Mouse (Mus musculus) embryonic facial prominence, embryonic 12.5 days (tissue): ENCODE data around the gene Pcna. TPM values are rescaled to one million over a fixed set of nuclear protein-coding genes. Genes with fewer than 3 reads are reported as not detected.

Source experiments
- ATAC-seq: fragments of 200-750 bp; cut with Nextera tagmentation; 2 replicates; pipeline ENCODE4 v1.8.0; 2017; ENCODE audit not compliant: insufficient number of reproducible peaks, insufficient read depth, low FRiP score, low TSS enrichment
- H3K27ac ChIP-seq: fragments of 300-500 bp; sonication (generic); 2 replicates; pipeline ENCODE4 v1.5.1; 2016; ENCODE audit warnings: mild to moderate bottlenecking
- H3K27me3 ChIP-seq: fragments of 300-500 bp; sonication (generic); 2 replicates; pipeline ENCODE4 v1.6.1; 2016; ENCODE audit warnings: mild to moderate bottlenecking, moderate library complexity
- H3K36me3 ChIP-seq: fragments of 300-500 bp; sonication (generic); 2 replicates; pipeline ENCODE4 v1.6.1; 2016; ENCODE audit warnings: mild to moderate bottlenecking
- H3K4me1 ChIP-seq: fragments of 300-500 bp; sonication (generic); 2 replicates; pipeline ENCODE4 v1.6.1; 2016
- H3K4me2 ChIP-seq: fragments of 300-500 bp; sonication (generic); replicated peaks from 2 replicates; pipeline ENCODE4 v1.6.1; 2016; ENCODE audit warnings: mild to moderate bottlenecking, moderate library complexity
- H3K4me3 ChIP-seq: fragments of 300-500 bp; sonication (generic); 2 replicates; pipeline ENCODE4 v1.5.1; 2016; ENCODE audit warnings: mild to moderate bottlenecking
- H3K9ac ChIP-seq: fragments of 300-500 bp; sonication (generic); 2 replicates; pipeline ENCODE4 v1.6.1; 2016; ENCODE audit warnings: mild to moderate bottlenecking, moderate library complexity
- H3K9me3 ChIP-seq: fragments of 300-500 bp; sonication (generic); 2 replicates; pipeline ENCODE4 v1.6.1; 2016; ENCODE audit warnings: mild to moderate bottlenecking, moderate library complexity
- WGBS: fragments of 180-500 bp; shearing (Covaris S2); methylation state at CpG from one replicate; pipeline ENCODE4 v1.1.7; 2016; 5-methylcytosine and 5-hydroxymethylcytosine counted together
- polyA plus RNA-seq: library from polyadenylated mRNA; unstranded; fragments of >200 nt; fragmentation: Nextera tagmentation; extraction: Ambion mirVana; gene quantifications from 2 replicates; pipeline ENCODE4 v1.2.1, GENCODE M21; 2016

Gene Pcna
- polyA plus RNA-seq, 1 experiment from 2014 or later: 261 TPM

DNA sequence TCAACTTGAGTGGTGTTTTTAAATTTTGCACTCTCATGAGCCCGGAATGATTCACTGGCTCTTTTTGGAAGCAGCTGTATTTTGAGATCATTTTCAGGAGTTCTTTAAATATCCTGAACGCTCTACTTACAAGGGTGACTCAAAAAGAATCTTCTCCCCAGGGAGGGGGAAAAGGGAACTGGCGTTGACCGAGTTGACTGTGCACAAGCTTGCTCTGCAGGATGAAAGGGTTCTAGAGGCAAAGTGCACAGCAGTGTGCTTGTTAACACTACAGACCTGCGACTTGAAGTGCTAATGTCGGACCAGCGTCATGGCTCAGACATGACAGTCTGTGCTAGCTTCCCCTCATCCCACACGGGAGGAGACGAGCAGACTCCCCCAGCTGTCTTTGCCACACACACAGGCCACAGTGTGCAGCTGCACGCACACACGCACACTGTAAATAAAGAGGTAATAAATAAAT, 31.5 kb downstream of the Pcna start:
- no peak overlapping the region for H3K27ac ChIP-seq
- 69% methylated on average over 11 of the region's 11 CpGs for WGBS
- no peak for ATAC-seq
- H3K4me1 ChIP-seq: no peaks in the 10 kb centered on the region
- no peak overlapping the region for H3K9ac ChIP-seq
- no peaks in the 10 kb centered on the region for H3K36me3 ChIP-seq
- H3K27me3 ChIP-seq: no peaks in the 10 kb centered on the region
- no peak overlapping the region for H3K4me3 ChIP-seq
- no peaks in the 10 kb centered on the region for H3K9me3 ChIP-seq
- no peak overlapping the region for H3K4me2 ChIP-seq

DNA sequence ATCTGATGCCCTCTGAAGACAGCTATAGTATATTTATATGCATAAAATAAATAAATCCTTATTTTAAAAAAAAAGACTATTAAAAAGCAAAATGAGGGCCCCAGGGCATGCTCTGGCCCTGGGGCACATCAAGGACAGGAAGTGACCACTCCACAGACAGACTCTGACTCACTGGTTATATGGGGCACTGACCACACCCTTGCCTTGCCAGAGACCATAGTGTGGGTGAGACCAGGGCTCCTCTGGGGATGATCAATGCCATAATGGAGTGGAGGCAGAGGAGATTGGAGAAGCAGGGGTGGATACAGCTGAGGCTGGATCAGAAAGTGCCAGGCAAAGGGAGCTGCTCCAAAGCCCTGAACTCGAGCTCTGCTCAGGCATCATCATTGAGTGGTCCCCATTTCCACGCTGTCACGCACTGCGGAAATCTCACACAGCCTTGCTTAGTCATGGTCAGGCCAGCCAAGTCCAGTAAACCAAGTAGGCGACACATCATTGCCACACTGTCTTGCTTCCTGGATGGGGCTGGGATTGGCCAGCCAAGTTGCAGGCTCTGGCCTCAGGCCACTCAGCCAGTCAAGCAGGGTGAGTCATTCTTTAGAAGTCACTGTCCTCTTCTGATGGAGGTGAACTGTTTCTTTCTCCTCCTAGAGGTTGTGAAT, 41.0 kb downstream of the Pcna start:
- no peaks in the 10 kb centered on the region for H3K9me3 ChIP-seq
- no peaks in the 10 kb centered on the region for H3K27me3 ChIP-seq
- no peak for ATAC-seq
- H3K4me3 ChIP-seq: no peak overlapping the region
- H3K4me1 ChIP-seq: no peaks in the 10 kb centered on the region
- H3K9ac ChIP-seq: no peak overlapping the region
- H3K4me2 ChIP-seq: no peak overlapping the region
- no peak overlapping the region for H3K27ac ChIP-seq
- no peaks in the 10 kb centered on the region for H3K36me3 ChIP-seq
- WGBS: 87% methylated on average over 5 of the region's 5 CpGs

DNA sequence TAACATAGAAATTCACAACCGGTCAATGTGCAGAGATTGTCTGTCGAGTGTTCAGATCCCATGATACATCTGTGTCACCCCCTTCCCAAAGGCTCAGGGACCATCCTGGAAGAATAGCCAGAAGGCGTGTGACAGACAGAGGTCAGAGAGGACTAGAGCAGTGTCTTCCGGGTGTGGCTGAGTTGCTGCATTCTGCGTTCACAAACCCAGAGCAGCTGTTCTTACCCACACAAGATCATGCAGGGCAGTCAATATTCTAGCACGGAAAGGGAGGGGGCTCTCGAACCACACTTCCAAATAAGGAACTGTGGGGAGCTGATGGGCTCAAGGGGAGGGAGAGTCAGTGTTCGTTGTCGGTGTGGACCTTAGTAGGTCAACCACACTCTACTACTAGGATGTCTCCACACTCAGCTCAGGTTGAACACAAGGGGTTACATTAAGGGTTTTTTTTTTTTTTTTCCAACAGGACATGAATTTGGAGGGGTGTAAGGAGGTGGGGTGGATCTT, 42.3 kb downstream of the Pcna start:
- ATAC-seq: no peak
- Histone ChIP-seq H3K4me3 (no peak overlapping the region), H3K36me3 (no peaks in the 10 kb centered on the region), H3K4me1 (no peaks in the 10 kb centered on the region), H3K9ac (no peak overlapping the region), H3K4me2 (no peak overlapping the region), H3K27ac (no peak overlapping the region), H3K9me3 (no peaks in the 10 kb centered on the region), H3K27me3 (no peaks in the 10 kb centered on the region)
- 82% methylated on average over 9 of the region's 9 CpGs for WGBS

DNA sequence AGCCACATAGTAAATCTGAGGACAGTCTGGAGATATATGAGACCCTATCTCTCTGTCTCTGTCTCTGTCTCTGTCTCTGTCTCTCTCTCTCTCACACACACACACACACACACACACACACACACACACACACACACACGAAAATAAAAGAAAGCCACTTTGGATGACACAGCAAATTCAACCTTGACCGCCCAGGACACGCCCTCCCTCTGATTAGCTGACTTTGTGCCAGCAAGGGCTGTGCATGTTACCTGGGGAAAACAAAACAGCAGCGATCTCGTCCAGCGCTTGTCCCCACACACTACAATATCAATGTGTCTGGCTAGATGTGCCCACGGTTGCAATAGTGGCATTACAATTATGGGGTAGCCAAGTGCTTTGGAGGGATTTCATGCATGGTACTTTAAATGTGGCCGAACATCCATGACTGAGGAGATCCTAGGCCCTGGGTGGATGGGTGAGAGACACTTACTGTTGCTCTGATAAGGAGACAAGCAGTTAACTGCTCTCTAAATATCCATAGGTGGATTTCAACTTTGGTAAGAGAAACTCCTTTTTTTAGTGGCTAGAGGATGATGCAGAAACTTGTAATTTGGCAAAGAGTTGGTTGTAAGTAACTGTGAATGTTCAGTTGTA, 44.8 kb downstream of the Pcna start:
- H3K27me3 ChIP-seq: no peaks in the 10 kb centered on the region
- no peaks in the 10 kb centered on the region for H3K4me1 ChIP-seq
- no peak overlapping the region for H3K27ac ChIP-seq
- ATAC-seq: no peak
- H3K9ac ChIP-seq: no peak overlapping the region
- H3K36me3 ChIP-seq: no peaks in the 10 kb centered on the region
- no peak overlapping the region for H3K4me2 ChIP-seq
- 79% methylated on average over 8 of the region's 8 CpGs for WGBS
- no peak overlapping the region for H3K4me3 ChIP-seq
- no peaks in the 10 kb centered on the region for H3K9me3 ChIP-seq

DNA sequence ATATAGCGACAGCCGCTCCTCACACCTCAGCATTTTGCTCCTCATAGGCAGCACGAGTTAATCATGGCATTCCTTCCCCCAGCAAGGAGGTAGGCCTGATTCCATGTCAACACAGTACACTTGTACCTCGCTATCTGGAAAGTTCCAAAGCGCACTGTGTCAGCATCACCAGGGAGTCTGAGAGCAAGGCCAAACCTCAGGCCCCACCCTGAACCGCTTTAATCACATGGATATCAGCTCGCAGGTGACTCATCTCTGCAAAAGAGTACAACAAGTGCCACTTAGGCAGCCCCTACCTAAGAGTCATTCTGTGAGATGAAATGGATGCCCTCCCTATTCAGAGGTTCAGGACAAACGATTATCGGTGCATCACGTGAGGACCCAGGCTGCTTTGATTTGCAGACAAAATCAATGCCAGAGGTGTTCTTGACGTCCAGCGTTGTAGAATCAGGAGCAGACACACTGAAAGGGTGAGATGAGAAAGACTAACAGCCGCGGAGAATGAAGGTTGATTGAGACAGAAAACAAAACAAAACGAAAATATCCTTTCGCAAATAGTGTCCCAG, 46.7 kb downstream of the Pcna start:
- Histone ChIP-seq H3K4me2 (no peak overlapping the region), H3K27me3 (no peaks in the 10 kb centered on the region), H3K27ac (no peak overlapping the region), H3K9ac (no peak overlapping the region), H3K36me3 (no peaks in the 10 kb centered on the region), H3K9me3 (no peaks in the 10 kb centered on the region), H3K4me3 (no peak overlapping the region), H3K4me1 (no peaks in the 10 kb centered on the region)
- no peak for ATAC-seq
- 78% methylated on average over 16 of the region's 16 CpGs for WGBS

DNA sequence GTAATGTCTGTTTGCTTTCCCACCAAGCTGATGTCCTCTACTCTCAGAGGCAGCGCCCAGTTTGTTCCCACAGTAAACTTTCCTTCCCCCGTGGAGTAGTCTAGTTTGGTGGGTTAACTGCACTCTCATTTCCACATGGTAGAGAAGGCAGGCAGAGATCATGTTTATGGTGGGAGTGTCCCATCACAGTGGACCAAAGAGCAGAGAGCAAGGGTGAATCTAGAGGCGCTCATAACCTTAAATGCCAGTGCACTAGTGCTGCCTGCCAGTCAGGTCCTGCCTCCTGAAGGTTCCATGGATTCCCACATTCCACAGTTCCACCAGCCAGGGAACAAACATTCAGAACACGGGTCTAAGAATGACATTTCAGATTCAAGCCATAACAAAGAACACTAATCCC, 47.6 kb downstream of the Pcna start:
- H3K36me3 ChIP-seq: no peaks in the 10 kb centered on the region
- no peak overlapping the region for H3K27ac ChIP-seq
- 85% methylated on average over 4 of the region's 4 CpGs for WGBS
- no peak overlapping the region for H3K4me3 ChIP-seq
- H3K9ac ChIP-seq: no peak overlapping the region
- no peaks in the 10 kb centered on the region for H3K9me3 ChIP-seq
- no peak overlapping the region for H3K4me2 ChIP-seq
- ATAC-seq: no peak
- no peaks in the 10 kb centered on the region for H3K4me1 ChIP-seq
- no peaks in the 10 kb centered on the region for H3K27me3 ChIP-seq

DNA sequence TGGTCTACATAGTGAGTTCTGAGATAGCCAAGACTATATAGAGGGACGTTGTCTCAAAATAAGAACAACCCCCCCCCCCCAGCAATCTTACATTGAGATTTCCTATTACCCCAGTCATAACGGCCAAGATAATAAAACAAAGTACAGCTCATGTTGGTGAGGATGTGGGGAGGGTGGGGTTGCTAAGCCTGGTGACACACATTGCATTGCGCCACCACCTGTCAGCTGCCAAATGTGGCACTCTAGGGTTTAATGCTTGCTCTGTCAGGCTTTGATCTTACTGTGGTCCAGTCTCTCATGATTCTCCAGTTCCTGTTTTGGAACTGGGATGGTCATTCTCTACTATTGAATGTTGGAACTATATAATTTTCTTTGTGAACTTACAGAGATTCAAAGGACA, 49.3 kb downstream of the Pcna start:
- Histone ChIP-seq H3K36me3 (no peaks in the 10 kb centered on the region), H3K9me3 (no peaks in the 10 kb centered on the region), H3K27ac (no peak overlapping the region), H3K9ac (no peak overlapping the region), H3K4me1 (no peaks in the 10 kb centered on the region), H3K4me3 (no peak overlapping the region), H3K4me2 (no peak overlapping the region), H3K27me3 (no peaks in the 10 kb centered on the region)
- no peak for ATAC-seq
- 79% methylated on average over 3 of the region's 3 CpGs for WGBS

DNA sequence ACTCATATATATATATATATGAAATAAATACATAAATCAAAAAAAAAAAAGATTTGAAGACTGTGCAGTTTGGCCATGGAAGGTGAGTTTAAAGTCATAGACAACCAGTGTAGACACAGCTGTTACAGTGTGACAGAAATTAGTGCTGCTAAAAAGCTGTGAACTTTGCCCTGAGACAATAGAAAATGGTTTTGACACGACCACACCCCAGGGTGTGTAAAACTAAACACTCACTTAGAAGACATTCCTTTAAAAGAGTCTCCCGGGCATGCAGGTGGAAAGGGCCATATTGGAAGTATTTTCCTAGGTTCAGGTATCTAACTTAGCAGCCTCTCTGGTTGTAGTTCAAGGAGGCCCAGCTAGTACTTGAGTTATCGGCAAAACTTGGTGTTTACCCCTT, 49.9 kb downstream of the Pcna start:
- Histone ChIP-seq H3K4me2 (no peak overlapping the region), H3K4me1 (no peaks in the 10 kb centered on the region), H3K27ac (no peak overlapping the region), H3K9ac (no peak overlapping the region), H3K36me3 (no peaks in the 10 kb centered on the region), H3K4me3 (no peak overlapping the region), H3K9me3 (no peaks in the 10 kb centered on the region), H3K27me3 (no peaks in the 10 kb centered on the region)
- 75% methylated on average over 3 of the region's 3 CpGs for WGBS
- ATAC-seq: no peak

Other genes with a start within 250 kb of the Pcna start
- gene Rassf2, start 223.1 kb downstream of the Pcna start, polyA plus RNA-seq: 8.5 and 9.9 TPM in 2 replicates
- 15.0 and 16.4 TPM in 2 replicates for gene Slc23a2, start 108.2 kb downstream of the Pcna start, polyA plus RNA-seq
- gene Tmem230, start 5.5 kb downstream of the Pcna start, polyA plus RNA-seq: 47.6 and 54.8 TPM in 2 replicates
- gene Cds2, start 9.8 kb upstream of the Pcna start, polyA plus RNA-seq: 30.1 and 32.7 TPM in 2 replicates
- gene Prokr2, start 132.1 kb upstream of the Pcna start, polyA plus RNA-seq: 3.7 TPM in 2 replicates